Mouse (Mus musculus): ENCODE results near the gene Slc16a14.

GRCm38 (mm10) chr1:84866231-84866630, 68.7 kb downstream of the Slc16a14 start:
- TF ChIP-seq CTCF (IDR thresholded peaks at IDR 0.05; ENCODE audit: insufficient read depth, low read depth, low read length) (no peak), POLR2A (IDR thresholded peaks at IDR 0.05; ENCODE audit: insufficient read depth, low read depth, low read length) (no peak)

Data from olfactory bulb, adult 2 months (tissue).